Mouse (Mus musculus): ENCODE measurements around the gene Kremen1.
A peak's percentile ranks its signal among the peaks of the same experiment; 100 is the strongest.

Kremen1 gene

GRCm38 (mm10) chr11:5263078-5263730 is 1.8 kb upstream of the Kremen1 start:
- DNase-seq: no peak

GRCm38 (mm10) chr11:5260942-5261459 is 357 bp downstream of the Kremen1 start:
- peak; percentile 29 to 52 for DNase-seq

- DNase-seq: no peak
These were observed 1.3 kb downstream of the Kremen1 start for GRCm38 (mm10) chr11:5259944-5260598.

- peak in 1 of 2 experiments; percentile 31 for DNase-seq
These were observed 3.3 kb downstream of the Kremen1 start for GRCm38 (mm10) chr11:5258036-5258435.

GRCm38 (mm10) chr11:5257151-5257862 is 4.1 kb downstream of the Kremen1 start:
- peak in 1 of 2 experiments; percentile 30 for DNase-seq

- DNase-seq: no peak
These were observed 5.8 kb downstream of the Kremen1 start for GRCm38 (mm10) chr11:5255509-5256014.

- no peak for DNase-seq
These were observed 7.3 kb downstream of the Kremen1 start for GRCm38 (mm10) chr11:5254016-5254415.

- no peak for DNase-seq
These were observed 7.8 kb downstream of the Kremen1 start for GRCm38 (mm10) chr11:5253528-5253927.

GRCm38 (mm10) chr11:5252727-5253126 is 8.6 kb downstream of the Kremen1 start:
- DNase-seq: no peak

- DNase-seq: no peak
These were observed 10.2 kb downstream of the Kremen1 start for GRCm38 (mm10) chr11:5251112-5251511.

GRCm38 (mm10) chr11:5248200-5248599 is 13.2 kb downstream of the Kremen1 start:
- DNase-seq: no peak

- no peak for DNase-seq
These were observed 15.9 kb downstream of the Kremen1 start for GRCm38 (mm10) chr11:5245431-5245830.

GRCm38 (mm10) chr11:5244749-5245130 is 16.6 kb downstream of the Kremen1 start:
- DNase-seq: no peak

- peak; percentile 46 to 47 for DNase-seq
These were observed 17.3 kb downstream of the Kremen1 start for GRCm38 (mm10) chr11:5243812-5244748.

- DNase-seq: no peak
These were observed 18.1 kb downstream of the Kremen1 start for GRCm38 (mm10) chr11:5243208-5243607.

GRCm38 (mm10) chr11:5242158-5242557 is 19.2 kb downstream of the Kremen1 start:
- no peak for DNase-seq

GRCm38 (mm10) chr11:5239706-5240690 is 21.4 kb downstream of the Kremen1 start:
- DNase-seq: no peak

- DNase-seq: no peak
These were observed 41.4 kb downstream of the Kremen1 start for GRCm38 (mm10) chr11:5219910-5220447.

GRCm38 (mm10) chr11:5219371-5219770 is 42.0 kb downstream of the Kremen1 start:
- DNase-seq: no peak

- no peak for DNase-seq
These were observed 45.8 kb downstream of the Kremen1 start for GRCm38 (mm10) chr11:5215401-5216187.

All from kidney, adult 8-10 months (tissue).